8 mouse cellular contexts compared by ENCODE assay signal in genomic region chr7:143757027-143757390, GRCm38 (mm10). TPM values are rescaled to one million over a fixed set of nuclear protein-coding genes. Genes with fewer than 3 reads are reported as not detected.
A peak's percentile ranks its signal among the peaks of the same experiment; 100 is the strongest.
DNase-seq lines count a peak whose midpoint lies in the region; ATAC-seq and TF ChIP-seq lines count a peak whose summit lies in the region.

No protein-coding gene starts in this region.

- peaks cover 59% of the 10 kb centered on the region for H3K27me3 ChIP-seq in CH12.LX (replicated peaks)
- peaks cover 14% of the 10 kb centered on the region for H3K27me3 ChIP-seq in heart, postnatal 0 days (ENCODE audit: control insufficient read depth, insufficient read depth, low read length)
- H3K27me3 ChIP-seq in neural tube, embryonic 15.5 days (replicated peaks) = peaks cover 33% of the 10 kb centered on the region

- TF ChIP-seq EP300 in CH12.LX (IDR thresholded peaks at IDR 0.05; ENCODE audit: low read length) = no peak
- TF ChIP-seq EP300 in heart, postnatal 0 days (IDR thresholded peaks at IDR 0.05; ENCODE audit: low read depth) = no peak

- peak overlapping the region; percentile 18; the same call in 1 of the 2 replicates for H3K9ac ChIP-seq in CH12.LX (ENCODE audit: insufficient read depth, low read depth)
- H3K9ac ChIP-seq in heart, postnatal 0 days (replicated peaks; ENCODE audit: low read depth, low read length) = no peak overlapping the region
- H3K9ac ChIP-seq in neural tube, embryonic 15.5 days (replicated peaks) = peak overlapping the region; percentile 37; the same call in 1 of the 2 replicates

- dilution Hi-C loops in CH12.LX (cut with MboI; ENCODE audit: extremely low pct_ligation_motif_present, extremely low pct_unique_long_range_greater_than_20kb, low sequenced_read_pairs) = no loop called here

- DNase-seq in CH12.LX (ENCODE audit: extremely low read depth) = peak; percentile 76
- DNase-seq in brain, embryonic 14.5 days (ENCODE audit: low read depth) = peak; percentile 87
- peak; percentile 58 for DNase-seq in fibroblast of lung, adult 2 months (ENCODE audit: low read depth)
- DNase-seq in heart, postnatal 0 days (ENCODE audit: low spot score) = peak; percentile 73
- peak; percentile 86 to 89 for DNase-seq in kidney, postnatal 36 days
- DNase-seq in lung, adult 2 months = peak; percentile 74
- DNase-seq in thymus, postnatal 0 days (ENCODE audit: low spot score) = peak; percentile 89

- no peaks in the 10 kb centered on the region for H3K79me2 ChIP-seq in CH12.LX (replicated peaks; ENCODE audit: control insufficient read depth, extremely low read depth, insufficient read depth, poor library complexity, severe bottlenecking)

- H3K4me2 ChIP-seq in CH12.LX (ENCODE audit: insufficient read depth, low read depth, poor library complexity, severe bottlenecking) = peak overlapping the region; percentile 93
- peak overlapping the region; percentile 58 for H3K4me2 ChIP-seq in heart, postnatal 0 days (ENCODE audit: low read depth, low read length)
- H3K4me2 ChIP-seq in neural tube, embryonic 15.5 days = peak overlapping the region; percentile 82

- peaks cover 6 to 10% of the 10 kb centered on the region in 2 experiments; a peak in 3 of 4 replicates for H3K4me1 ChIP-seq in CH12.LX (ENCODE audit: control insufficient read depth in 1 of 2, insufficient read depth in 2 of 2)
- no peaks in the 10 kb centered on the region; the same call in 1 of the 2 replicates for H3K4me1 ChIP-seq in heart, postnatal 0 days (ENCODE audit: control insufficient read depth, insufficient read depth)
- H3K4me1 ChIP-seq in lung, adult 2 months (ENCODE audit: control insufficient read depth, insufficient read depth, low read length) = no peaks in the 10 kb centered on the region
- peaks cover 16% of the 10 kb centered on the region for H3K4me1 ChIP-seq in neural tube, embryonic 15.5 days

- no peaks in the 10 kb centered on the region for H3K36me3 ChIP-seq in CH12.LX (replicated peaks in 1 of 2; ENCODE audit: control insufficient read depth in 1 of 2, insufficient read depth in 1 of 2, low read length in 1 of 2)
- no peaks in the 10 kb centered on the region for H3K36me3 ChIP-seq in heart, postnatal 0 days (replicated peaks; ENCODE audit: control insufficient read depth, insufficient read depth, low read length)
- H3K36me3 ChIP-seq in neural tube, embryonic 15.5 days = no peaks in the 10 kb centered on the region

- peak; percentile 90 for TF ChIP-seq POLR2A in CH12.LX (IDR thresholded peaks at IDR 0.05; ENCODE audit: low read depth, low read length)
- no peak for TF ChIP-seq POLR2A in brain, embryonic 14.5 days (IDR thresholded peaks at IDR 0.05; ENCODE audit: borderline replicate concordance, extremely low read depth, insufficient read depth, insufficient read length, poor library complexity, severe bottlenecking)
- no peak for TF ChIP-seq POLR2A in lung, adult 2 months (IDR thresholded peaks at IDR 0.05; ENCODE audit: borderline replicate concordance, extremely low read depth, low read depth, low read length)

- H3K4me3 ChIP-seq in CH12.LX (replicated peaks in 1 of 3; ENCODE audit: low read depth in 2 of 3, low read length in 2 of 3, poor library complexity in 1 of 3) = peak overlapping the region in 2 of 3 experiments; percentile 46 to 47
- H3K4me3 ChIP-seq in heart, postnatal 0 days (ENCODE audit: low read depth, low read length) = peak overlapping the region; percentile 28
- peak overlapping the region; percentile 55 for H3K4me3 ChIP-seq in lung, adult 2 months (replicated peaks; ENCODE audit: extremely low read depth, low read depth, low read length)
- H3K4me3 ChIP-seq in neural tube, embryonic 15.5 days (replicated peaks) = peak overlapping the region; percentile 40

- 1% methylated on average over 15 of the region's 15 CpGs for WGBS in heart, postnatal 0 days
- WGBS in lung, adult 2 months = under 1% methylated on average over 15 of the region's 15 CpGs
- WGBS in neural tube, embryonic 15.5 days = 1% methylated on average over 15 of the region's 15 CpGs

- TF ChIP-seq CTCF in CH12.LX (conservative IDR thresholded peaks at IDR 0.05 in 1 of 2, IDR thresholded peaks at IDR 0.05 in 1 of 2; ENCODE audit: low read depth in 2 of 2, low read length in 2 of 2) = no peak
- no peak for TF ChIP-seq CTCF in brain, embryonic 14.5 days (IDR thresholded peaks at IDR 0.05; ENCODE audit: borderline replicate concordance, extremely low read depth, insufficient read depth, insufficient read length)
- no peak for TF ChIP-seq CTCF in heart, postnatal 0 days (IDR thresholded peaks at IDR 0.05; ENCODE audit: low read depth)
- TF ChIP-seq CTCF in lung, adult 2 months (IDR thresholded peaks at IDR 0.05; ENCODE audit: insufficient read depth, low read length) = no peak

- no peak overlapping the region for H3K27ac ChIP-seq in CH12.LX (ENCODE audit: insufficient read depth, low read depth)
- H3K27ac ChIP-seq in heart, postnatal 0 days (ENCODE audit: low read depth) = no peak overlapping the region
- H3K27ac ChIP-seq in neural tube, embryonic 15.5 days (replicated peaks) = no peak overlapping the region

- TF ChIP-seq RAD21 in CH12.LX (IDR thresholded peaks at IDR 0.05; ENCODE audit: low read depth, low read length) = no peak

- in situ Hi-C loops in CH12.LX (cut with MboI; ENCODE audit: low pct_ligation_motif_present, low pct_unique_long_range_greater_than_20kb, low sequenced_read_pairs) = no loop called here

- ATAC-seq in heart, postnatal 0 days (ENCODE audit: insufficient read depth, low read depth) = peak; percentile 85
- ATAC-seq in neural tube, embryonic 15.5 days (ENCODE audit: low FRiP score) = peak; percentile 92

- H3K9me3 ChIP-seq in CH12.LX (replicated peaks; ENCODE audit: low read length) = no peaks in the 10 kb centered on the region
- no peaks in the 10 kb centered on the region for H3K9me3 ChIP-seq in heart, postnatal 0 days (replicated peaks; ENCODE audit: control insufficient read depth, low read length)
- H3K9me3 ChIP-seq in neural tube, embryonic 15.5 days (replicated peaks) = no peaks in the 10 kb centered on the region

TF ChIP-seq in CH12.LX, 34 proteins besides CTCF, POLR2A, EP300 and RAD21 (continues in another document):
- TF ChIP-seq SIN3A (IDR thresholded peaks at IDR 0.05; ENCODE audit: low read length) (peak; percentile 49; the same call in 1 of the 2 replicates), ELF1 (IDR thresholded peaks at IDR 0.05; ENCODE audit: low read depth, low read length) (peak; percentile 53; the same call in 1 of the 2 replicates), E2F4 (IDR thresholded peaks at IDR 0.05; ENCODE audit: insufficient replicate concordance, low read depth, low read length) (no peak), MAX (IDR thresholded peaks at IDR 0.05; ENCODE audit: low read length) (peak; percentile 96), MYC (IDR thresholded peaks at IDR 0.05; ENCODE audit: low read depth, low read length) (peak; percentile 94), MAZ (IDR thresholded peaks at IDR 0.05; ENCODE audit: low read depth, low read length) (no peak), BHLHE40 (IDR thresholded peaks at IDR 0.05; ENCODE audit: low read depth, low read length) (peak; percentile 95), KAT2A (IDR thresholded peaks at IDR 0.05; ENCODE audit: insufficient replicate concordance, low read length) (no peak), NRF1 (IDR thresholded peaks at IDR 0.05; ENCODE audit: low read depth, low read length) (no peak; the same call in 1 of the 2 replicates), MXI1 (IDR thresholded peaks at IDR 0.05; ENCODE audit: low read depth, low read length) (peak; percentile 90), NELFE (IDR thresholded peaks at IDR 0.05; ENCODE audit: low read depth, low read length) (peak; percentile 75), ZMIZ1 (IDR thresholded peaks at IDR 0.05; ENCODE audit: low read depth, low read length) (0 out of 2 replicates have a peak, but pooled peaks have one; percentile 21), POLR2AphosphoS2 (IDR thresholded peaks at IDR 0.05; ENCODE audit: low read depth, low read length) (0 out of 2 replicates have a peak, but pooled peaks have one; percentile 37), HCFC1 (IDR thresholded peaks at IDR 0.05; ENCODE audit: low read depth, low read length) (no peak), SMC3 (IDR thresholded peaks at IDR 0.05; ENCODE audit: low read depth, low read length) (no peak)

RNA-seq across cellular contexts. Expression of gene Osbpl5, which starts 0.2 kb away (rescaled TPM):
- 1.7 and 2.0 TPM in 2 replicates for total RNA-seq in CH12.LX (2012; rRNA removed)
- 0.66 and 1.1 TPM in 2 replicates for total RNA-seq in CH12.LX (2014; rRNA removed)
- polyA plus RNA-seq in CH12.LX (2012; ENCODE audit: insufficient read length, low read depth) = 1.6 and 2.2 TPM in 2 replicates
- 52.0 and 59.1 TPM in 2 replicates for polyA plus RNA-seq in brain, embryonic 14.5 days (2012; rRNA removed)
- 57.4 and 58.7 TPM in 2 replicates for total RNA-seq in heart, postnatal 0 days (2014; rRNA removed; ENCODE audit: low replicate concordance)
- polyA plus RNA-seq in heart, postnatal 0 days (2015; fragmentation: Nextera tagmentation; extraction: Ambion mirVana) = 16.3 and 18.1 TPM in 2 replicates
- polyA plus RNA-seq in lung, adult 2 months (2012; rRNA removed) = 103 and 125 TPM in 2 replicates
- polyA plus RNA-seq in neural tube, embryonic 15.5 days (2015; fragmentation: Nextera tagmentation; extraction: Ambion mirVana) = 37.2 and 37.5 TPM in 2 replicates
- 6.5 and 6.6 TPM in 2 replicates for polyA plus RNA-seq in thymus, postnatal 0 days (2015; fragmentation: Nextera tagmentation; extraction: Ambion mirVana)

RNA-seq across cellular contexts. Expression of gene Mrgprg, which starts 9.8 kb away (rescaled TPM):
- total RNA-seq in CH12.LX (2012; rRNA removed) (not detected in 2 replicates), CH12.LX (2014; rRNA removed) (not detected in 2 replicates)
- not detected in 2 replicates for polyA plus RNA-seq in CH12.LX (2012; ENCODE audit: insufficient read length, low read depth)
- polyA plus RNA-seq in brain, embryonic 14.5 days (2012; rRNA removed) = not detected in 2 replicates
- not detected in 2 replicates for total RNA-seq in heart, postnatal 0 days (2014; rRNA removed; ENCODE audit: low replicate concordance)
- polyA plus RNA-seq in heart, postnatal 0 days (2015; fragmentation: Nextera tagmentation; extraction: Ambion mirVana) = not detected in 2 replicates
- polyA plus RNA-seq in lung, adult 2 months (2012; rRNA removed) = not detected in 2 replicates
- not detected in 2 replicates for polyA plus RNA-seq in neural tube, embryonic 15.5 days (2015; fragmentation: Nextera tagmentation; extraction: Ambion mirVana)
- 0.27 and 0.31 TPM in 2 replicates for polyA plus RNA-seq in thymus, postnatal 0 days (2015; fragmentation: Nextera tagmentation; extraction: Ambion mirVana)

RNA-seq across cellular contexts. Expression of gene Mrgpre, which starts 27.3 kb away (rescaled TPM):
- total RNA-seq in CH12.LX (2012; rRNA removed) (1.3 and 1.5 TPM in 2 replicates), CH12.LX (2014; rRNA removed) (0.26 and 0.68 TPM in 2 replicates)
- 3.0 and 3.5 TPM in 2 replicates for polyA plus RNA-seq in CH12.LX (2012; ENCODE audit: insufficient read length, low read depth)
- 6.4 and 10.5 TPM in 2 replicates for polyA plus RNA-seq in brain, embryonic 14.5 days (2012; rRNA removed)
- total RNA-seq in heart, postnatal 0 days (2014; rRNA removed; ENCODE audit: low replicate concordance) = 0.93 and 3.9 TPM in 2 replicates
- 0.92 and 0.96 TPM in 2 replicates for polyA plus RNA-seq in heart, postnatal 0 days (2015; fragmentation: Nextera tagmentation; extraction: Ambion mirVana)
- 2.2 and 3.2 TPM in 2 replicates for polyA plus RNA-seq in lung, adult 2 months (2012; rRNA removed)
- 7.9 and 9.6 TPM in 2 replicates for polyA plus RNA-seq in neural tube, embryonic 15.5 days (2015; fragmentation: Nextera tagmentation; extraction: Ambion mirVana)
- polyA plus RNA-seq in thymus, postnatal 0 days (2015; fragmentation: Nextera tagmentation; extraction: Ambion mirVana) = 1.5 and 1.7 TPM in 2 replicates
